Mouse (Mus musculus) left cerebral cortex, postnatal 4 days (tissue): ENCODE data around the gene Aifm2. TPM values are rescaled to one million over a fixed set of nuclear protein-coding genes. Genes with fewer than 3 reads are reported as not detected.
A peak's percentile ranks its signal among the peaks of the same experiment; 100 is the strongest.

Source experiments
- DNase-seq: peaks from one replicate; pipeline ENCODE4 v3.0.0-alpha.2; 2022
- intact Hi-C: fragments of 180-260 bp; cut with DNase I; formaldehyde crosslinking; loops from one replicate; pipeline ENCODE4 v1.15.1; 2025
- total RNA-seq, 2 experiments: library from RNA; stranded (reverse); gene quantifications; 2 replicates each; pipeline ENCODE4 v1.2.3; 2021

Aifm2 gene
- 10 to 100 TPM in 1 of 2 experiments, 1 to 10 TPM in 1; 9.5 to 10.4 TPM for total RNA-seq

GRCm38 (mm10) chr10:61714771-61715461 is at the start of gene Aifm2:
TSS of gene Aifm2 (plus strand) at chr10:61715263.
- intact Hi-C loops: no loop called here
- peak; percentile 39 for DNase-seq

DNA sequence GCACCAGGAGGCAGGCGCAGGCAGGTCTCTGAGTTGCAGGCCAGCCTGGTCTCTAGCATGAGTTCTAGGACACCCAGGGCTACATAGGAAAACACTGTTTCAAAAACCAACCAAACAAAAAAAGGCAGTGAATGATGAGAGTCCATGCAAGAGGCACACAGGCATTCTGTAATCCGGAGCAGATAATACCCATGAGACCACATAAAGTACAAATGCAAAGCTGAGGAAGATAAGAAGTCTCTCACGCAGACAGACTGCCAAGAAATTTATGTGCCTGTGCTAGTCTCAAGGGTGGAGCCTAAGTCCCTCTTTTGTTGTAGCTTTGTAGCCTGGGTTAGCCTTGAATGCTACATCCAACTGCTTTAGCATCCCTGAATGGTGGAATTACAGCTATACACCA is 49.4 kb upstream of the Aifm2 start:
- DNase-seq: no peak
- intact Hi-C loops: no loop called here

- intact Hi-C loops: no loop called here
- no peak for DNase-seq
Measured at GRCm38 (mm10) chr10:61669289-61669688, 45.8 kb upstream of the Aifm2 start.

GRCm38 (mm10) chr10:61669896-61670295 is 45.2 kb upstream of the Aifm2 start:
- no peak for DNase-seq
- intact Hi-C loops: no loop called here

GRCm38 (mm10) chr10:61670758-61671157 is 44.3 kb upstream of the Aifm2 start:
- no peak for DNase-seq
- intact Hi-C loops: no loop called here

- no peak for DNase-seq
- intact Hi-C loops: no loop called here
Measured at GRCm38 (mm10) chr10:61675935-61676334, 39.1 kb upstream of the Aifm2 start.

DNA sequence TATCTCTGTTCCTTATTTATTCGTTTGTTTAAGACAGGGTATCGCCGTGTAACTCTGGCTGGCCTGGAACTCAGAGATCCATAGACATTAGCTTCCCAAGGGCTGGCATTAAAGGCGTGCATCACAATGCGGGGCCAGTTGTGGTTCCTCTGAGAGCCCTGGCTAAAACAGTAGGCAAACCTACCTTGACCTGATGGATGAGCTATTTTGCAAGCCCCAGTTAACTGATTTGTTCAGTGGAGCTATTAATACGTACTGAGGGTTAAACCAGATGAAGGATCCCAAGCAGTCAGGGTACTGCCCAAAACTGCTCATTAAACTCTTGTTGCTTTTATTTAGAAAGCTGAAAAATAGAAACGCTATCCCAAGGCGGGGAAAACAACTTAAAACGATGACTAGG is 35.5 kb upstream of the Aifm2 start:
- intact Hi-C loops: no loop called here

GRCm38 (mm10) chr10:61680015-61680913 is 34.8 kb upstream of the Aifm2 start, which contains the start of gene Sar1a:
TSS of gene Sar1a (plus strand) at chr10:61680299.
- intact Hi-C loops: no loop called here

More for the DNA sequence above, 35.5 kb upstream of the Aifm2 start:
- no peak for DNase-seq

DNA sequence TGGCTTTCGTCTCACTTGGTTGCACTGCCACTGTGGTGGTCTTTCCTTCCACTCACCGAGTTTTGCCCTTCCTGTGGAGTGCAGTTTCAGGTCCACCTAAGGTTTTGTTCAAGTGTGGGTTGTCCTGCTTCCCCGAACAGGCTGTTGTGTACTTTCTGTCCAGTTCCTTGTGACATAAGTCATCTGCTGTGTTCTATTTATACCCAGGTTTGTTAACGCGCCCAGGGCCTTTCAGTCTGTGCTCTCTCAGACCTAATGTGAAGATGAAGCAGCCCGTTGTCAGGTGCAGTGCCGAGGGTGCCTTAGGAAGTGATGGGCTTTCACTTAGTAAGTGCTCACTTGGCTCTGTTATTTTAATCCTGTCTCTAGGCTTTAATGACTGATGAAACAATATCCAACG is 25.7 kb upstream of the Aifm2 start:
- no peak for DNase-seq
- intact Hi-C loops: no loop called here

More at GRCm38 (mm10) chr10:61680015-61680913, 34.8 kb upstream of the Aifm2 start, which contains the start of gene Sar1a:
- peak; percentile 98 for DNase-seq

- DNase-seq: no peak
- intact Hi-C loops: no loop called here
Measured at GRCm38 (mm10) chr10:61693563-61693962, 21.5 kb upstream of the Aifm2 start.

GRCm38 (mm10) chr10:61694870-61695670 is 20.0 kb upstream of the Aifm2 start, which contains the start of gene Tysnd1:
TSS of gene Tysnd1 (plus strand) at chr10:61695514.
- peak; percentile 99 for DNase-seq
- intact Hi-C loops: no loop called here

GRCm38 (mm10) chr10:61695703-61696559 is 19.1 kb upstream of the Aifm2 start:
- intact Hi-C loops: no loop called here
- no peak for DNase-seq

- intact Hi-C loops: no loop called here
- DNase-seq: no peak
Measured at GRCm38 (mm10) chr10:61696560-61696823, 18.6 kb upstream of the Aifm2 start.

DNA sequence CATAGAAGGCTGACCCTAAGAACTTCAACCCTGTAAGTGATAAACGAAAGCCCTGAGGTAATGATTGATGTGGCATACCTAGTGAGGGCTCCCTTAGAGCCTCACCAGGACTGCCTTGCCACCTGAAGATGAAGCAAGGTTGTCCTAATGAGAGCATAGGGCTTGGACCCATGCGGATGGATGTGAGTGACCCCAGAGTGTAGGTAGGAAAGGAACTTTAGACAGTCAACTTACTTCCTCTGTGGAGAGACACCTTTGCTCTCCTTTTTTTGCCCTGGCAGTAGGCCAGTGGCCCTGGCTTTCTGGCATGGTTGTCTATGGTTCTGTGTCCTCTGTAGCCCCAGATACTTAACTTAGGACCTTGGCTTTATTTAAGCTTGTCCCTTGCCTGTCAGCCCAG is 18.0 kb upstream of the Aifm2 start:
- no peak for DNase-seq
- intact Hi-C loops: no loop called here

DNA sequence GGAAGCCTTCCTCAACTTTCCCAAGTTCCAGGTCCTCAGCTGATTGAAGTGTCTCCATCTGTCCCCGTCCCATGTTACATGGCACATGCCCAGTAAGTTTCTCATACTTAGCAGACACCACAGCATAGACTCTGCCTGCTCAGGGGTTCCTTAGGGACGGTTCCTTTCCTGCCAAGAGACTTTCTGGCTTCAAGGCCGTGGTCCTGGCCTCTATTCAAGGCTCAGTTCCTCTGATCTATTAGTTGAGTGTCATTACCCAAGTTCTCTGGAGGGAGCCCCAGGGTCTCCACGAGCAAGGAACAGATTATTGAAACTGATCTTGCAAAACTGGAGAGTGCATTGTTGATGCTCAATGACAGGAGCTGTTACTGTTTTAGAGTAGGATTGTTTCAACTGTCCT is 10.4 kb upstream of the Aifm2 start:
- DNase-seq: no peak
- intact Hi-C loops: no loop called here

GRCm38 (mm10) chr10:61706412-61707375 is 8.4 kb upstream of the Aifm2 start:
- intact Hi-C loops: no loop called here
- no peak for DNase-seq

- DNase-seq: no peak
- intact Hi-C loops: no loop called here
Measured at GRCm38 (mm10) chr10:61713601-61714000, 1.5 kb upstream of the Aifm2 start.

DNA sequence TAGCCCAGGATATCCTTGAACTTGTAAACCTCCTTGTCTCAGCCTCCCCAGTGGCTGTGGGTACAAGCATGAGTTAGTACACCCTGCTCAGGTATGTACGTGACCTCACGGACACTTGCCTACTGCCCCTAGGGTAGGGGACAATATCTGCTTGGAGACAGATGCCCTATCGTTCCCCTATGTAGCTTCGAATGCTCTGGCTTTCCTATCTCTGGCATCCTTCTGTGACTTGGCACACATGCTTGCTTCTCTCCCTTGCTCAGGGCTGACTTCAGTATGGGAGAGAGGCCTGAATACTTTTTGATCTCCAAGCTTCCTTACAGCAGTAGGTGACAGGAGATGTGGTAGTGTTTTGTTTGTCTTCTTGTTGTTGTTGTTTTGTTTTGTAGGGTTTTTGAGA is 917 bp upstream of the Aifm2 start:
- no peak for DNase-seq
- intact Hi-C loops: no loop called here

DNA sequence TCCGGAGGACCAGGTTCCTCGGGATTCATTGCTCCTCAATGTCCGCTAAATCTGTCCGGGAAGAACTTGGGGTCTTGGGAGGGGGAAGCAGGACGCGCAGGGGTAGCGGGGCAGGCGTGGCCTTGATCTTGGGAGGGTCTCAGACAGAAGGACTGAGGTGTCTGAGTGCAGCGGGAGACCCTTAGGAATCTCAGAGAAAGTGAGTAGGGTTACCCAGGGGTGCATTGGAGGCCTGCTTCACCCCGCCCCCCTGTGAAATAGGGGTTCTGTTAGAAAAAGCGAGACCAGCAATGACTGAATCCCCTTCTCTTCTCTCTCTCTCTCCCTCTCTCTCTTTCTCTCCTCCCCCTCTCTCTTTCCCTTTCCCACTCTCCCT is 387 bp downstream of the Aifm2 start:
- intact Hi-C loops: no loop called here
- no peak for DNase-seq
